Mouse (Mus musculus) mature B cell (primary cell): ENCODE measurements around the gene Prkce.

Experiments
- in situ Hi-C: fragments of 300-500 bp; cut with MboI; formaldehyde crosslinking; loops from 2 replicates; pipeline ENCODE4 v1.14.3; 2019

Gene Prkce

DNA sequence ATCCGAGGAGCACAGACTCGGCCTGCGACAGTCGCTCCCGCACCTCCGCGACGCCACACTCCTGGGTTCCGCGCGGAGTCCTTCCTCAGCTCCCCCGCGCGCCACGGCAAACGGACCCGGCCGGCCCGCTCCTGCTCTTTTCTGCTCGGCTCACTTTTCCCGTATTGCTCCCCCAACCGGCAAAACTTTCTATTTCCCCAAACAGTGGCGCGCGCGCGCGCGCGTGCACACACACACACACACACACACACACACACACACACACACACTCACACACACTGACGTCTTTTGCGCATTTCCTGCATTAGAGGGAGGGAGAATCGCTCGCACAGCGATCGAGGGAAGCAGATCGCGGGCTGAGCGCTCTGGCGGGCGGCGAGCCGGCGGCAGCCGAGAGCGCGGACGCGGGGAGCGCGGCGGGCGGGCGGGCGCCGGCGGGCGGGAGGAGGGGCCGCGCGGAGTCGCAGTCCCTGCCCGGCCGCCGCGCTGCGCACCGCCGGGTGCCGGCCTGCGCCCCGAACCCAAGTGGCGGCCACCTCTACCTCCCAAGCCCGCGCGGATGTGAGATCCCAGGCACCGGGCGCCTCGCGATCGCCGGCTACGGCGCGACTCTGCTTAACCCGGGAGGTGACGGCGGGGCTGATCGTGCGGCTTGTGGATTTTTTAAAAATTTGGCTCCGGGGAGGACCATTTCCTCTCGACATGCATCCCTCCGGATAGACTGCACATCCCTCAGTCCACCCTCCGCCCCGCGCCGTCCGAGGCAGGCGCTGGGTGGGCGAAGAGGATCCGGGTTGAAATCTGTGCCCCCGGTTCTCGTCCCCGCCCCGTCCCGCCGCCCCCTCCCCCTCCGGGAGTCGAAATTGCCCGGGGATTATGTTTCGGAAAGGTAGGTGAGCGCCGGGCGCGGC is at the start of gene Prkce:
Gene Prkce, plus strand, starts transcription at position 466 of the 911 bp plus-strand sequence.
- in situ Hi-C loops = loop anchor here (5.0 to 10.0 kb wide), 2 partner anchors 47 to 280 kb away; no protein-coding TSS in a partner anchor

DNA sequence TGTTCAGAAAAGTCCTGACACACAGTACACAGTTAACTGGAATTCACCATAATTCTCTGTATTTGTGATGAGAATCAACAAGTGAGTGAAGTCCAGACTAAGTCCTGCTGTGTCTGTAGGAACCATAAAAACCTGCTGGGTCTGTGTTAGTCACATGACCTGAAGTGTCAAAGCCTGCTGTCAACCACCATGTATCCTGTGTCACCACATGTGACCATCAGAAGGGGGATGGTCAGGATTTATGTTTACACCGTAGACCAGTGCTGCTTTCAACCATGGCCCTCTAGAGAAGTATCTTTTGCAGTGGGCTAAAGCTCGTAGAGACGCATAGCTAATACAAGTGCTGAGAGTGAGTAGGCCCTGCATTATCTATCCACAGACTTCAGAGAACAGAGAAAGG is 44.4 kb upstream of the Prkce start:
- in situ Hi-C loops = no loop called here

DNA sequence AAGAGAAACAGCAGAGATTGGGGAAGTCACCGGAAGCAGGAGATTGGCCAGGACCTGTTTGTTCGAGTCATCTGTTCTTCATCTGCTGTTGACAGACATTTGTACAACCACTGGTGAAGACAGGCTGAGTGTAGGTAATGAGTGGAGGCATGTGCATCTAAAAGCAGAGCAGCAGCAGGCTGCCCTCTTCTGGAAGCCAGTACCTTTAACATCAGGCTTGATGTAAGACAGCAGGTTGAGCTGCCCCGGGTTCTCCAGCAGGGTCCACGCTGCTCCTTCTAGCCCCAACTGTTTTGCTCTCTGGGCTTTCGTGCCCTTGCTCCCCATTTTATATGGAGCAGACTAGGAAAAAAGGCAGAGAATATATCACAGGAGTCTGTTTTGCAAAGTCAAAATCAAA is 41.7 kb upstream of the Prkce start:
- in situ Hi-C loops = no loop called here

DNA sequence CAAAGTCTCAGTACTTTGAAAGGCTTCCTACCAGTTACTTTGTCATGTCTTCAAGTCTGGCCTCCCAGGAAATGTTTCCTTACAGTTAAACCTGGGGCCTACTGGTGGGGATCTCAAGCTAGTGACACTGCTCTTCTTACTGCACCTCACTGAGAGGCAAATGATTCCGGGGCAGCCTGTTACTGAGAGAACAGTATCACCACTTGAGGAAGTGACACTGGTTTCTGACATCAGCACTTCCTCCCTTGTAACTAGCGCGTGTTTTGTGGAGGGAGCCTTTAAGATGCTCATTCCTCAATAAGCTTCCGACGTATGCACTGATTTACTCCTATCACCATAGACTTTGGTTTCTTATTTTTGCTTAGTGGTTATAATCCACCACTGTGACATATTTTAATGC is 39.4 kb upstream of the Prkce start:
- in situ Hi-C loops = no loop called here

DNA sequence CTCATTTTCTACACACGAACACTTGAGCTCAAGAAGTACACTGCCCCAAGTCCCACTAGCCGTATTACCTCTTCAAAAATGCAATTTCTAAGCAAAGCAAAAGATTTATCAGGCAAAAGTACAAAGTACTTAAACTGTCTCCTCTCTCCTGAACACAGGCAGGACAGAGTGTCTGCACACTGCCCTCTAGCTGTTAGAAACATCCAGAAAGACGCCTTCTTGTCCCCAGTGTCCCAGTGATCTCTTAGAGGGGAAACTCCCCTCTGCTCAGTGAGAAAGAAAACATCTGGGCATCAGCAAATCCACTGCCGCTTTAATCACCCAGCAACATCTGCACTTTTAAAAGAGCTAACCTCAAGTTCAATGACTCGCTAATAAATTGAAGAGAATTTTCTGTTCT is 35.1 kb upstream of the Prkce start:
- in situ Hi-C loops = no loop called here

DNA sequence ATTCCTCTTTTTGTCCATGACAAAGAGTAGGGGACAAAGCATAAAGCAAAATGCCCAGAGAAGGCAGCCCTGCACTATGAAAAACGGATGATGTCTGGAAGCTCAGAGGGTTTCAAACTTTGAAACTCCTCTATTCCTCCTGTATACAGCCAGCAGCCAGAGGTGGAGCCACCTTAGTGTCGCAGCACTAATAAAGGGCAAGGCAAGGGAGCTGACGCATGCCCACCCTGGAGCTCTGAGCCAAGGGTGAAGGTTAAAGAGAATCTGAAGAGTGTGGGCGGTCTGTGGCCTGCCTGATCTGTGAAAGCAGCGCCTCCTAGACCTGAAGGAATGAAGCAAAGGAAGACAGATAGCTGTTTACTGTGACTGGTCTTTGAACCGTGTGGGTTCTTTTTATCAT is 33.1 kb upstream of the Prkce start:
- in situ Hi-C loops = no loop called here

DNA sequence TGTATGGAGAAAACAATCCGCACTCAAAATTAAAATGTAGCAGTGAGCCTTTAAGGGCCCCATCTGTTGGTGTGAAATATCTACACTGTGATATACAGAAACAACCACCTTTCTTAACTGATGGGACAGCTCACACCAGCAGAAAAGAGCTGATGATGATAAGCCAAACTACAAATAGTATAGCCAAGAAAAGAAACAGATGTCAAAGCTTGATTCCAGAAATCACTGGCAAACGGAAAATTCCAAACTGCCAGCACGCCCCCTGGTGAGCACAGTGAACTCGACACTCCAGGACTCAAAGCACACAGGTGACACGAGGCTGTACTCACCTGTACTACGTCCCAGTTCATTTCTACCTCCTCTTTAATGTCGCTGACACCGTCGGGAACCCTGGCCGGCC is 31.8 kb upstream of the Prkce start:
- in situ Hi-C loops = no loop called here

DNA sequence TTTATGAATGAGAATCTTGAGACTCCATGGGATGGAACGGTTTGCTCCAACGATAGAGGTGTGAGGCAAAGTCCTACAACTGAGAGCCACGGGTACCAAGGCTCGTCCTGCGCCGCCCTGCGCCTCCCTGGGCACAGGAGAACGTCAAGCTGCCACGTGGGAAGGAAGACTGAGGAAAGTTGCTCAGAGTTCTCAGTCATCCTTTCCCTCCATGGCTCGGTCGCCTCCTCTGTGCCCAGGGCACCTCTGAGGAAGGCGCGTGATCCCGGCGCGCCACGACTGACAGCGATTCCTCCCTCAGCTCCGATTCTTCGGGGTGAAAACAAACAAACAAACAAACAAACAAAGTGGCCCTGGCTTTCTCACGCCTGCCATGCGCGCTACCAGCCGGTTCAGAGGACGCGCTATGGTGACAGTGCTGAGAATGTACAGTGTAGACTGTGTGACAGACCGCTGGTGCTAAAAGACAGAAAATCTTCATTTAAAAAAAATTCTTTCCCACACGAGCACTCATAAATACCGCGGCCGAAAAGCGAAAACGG is 23.0 kb upstream of the Prkce start:
- in situ Hi-C loops = no loop called here

DNA sequence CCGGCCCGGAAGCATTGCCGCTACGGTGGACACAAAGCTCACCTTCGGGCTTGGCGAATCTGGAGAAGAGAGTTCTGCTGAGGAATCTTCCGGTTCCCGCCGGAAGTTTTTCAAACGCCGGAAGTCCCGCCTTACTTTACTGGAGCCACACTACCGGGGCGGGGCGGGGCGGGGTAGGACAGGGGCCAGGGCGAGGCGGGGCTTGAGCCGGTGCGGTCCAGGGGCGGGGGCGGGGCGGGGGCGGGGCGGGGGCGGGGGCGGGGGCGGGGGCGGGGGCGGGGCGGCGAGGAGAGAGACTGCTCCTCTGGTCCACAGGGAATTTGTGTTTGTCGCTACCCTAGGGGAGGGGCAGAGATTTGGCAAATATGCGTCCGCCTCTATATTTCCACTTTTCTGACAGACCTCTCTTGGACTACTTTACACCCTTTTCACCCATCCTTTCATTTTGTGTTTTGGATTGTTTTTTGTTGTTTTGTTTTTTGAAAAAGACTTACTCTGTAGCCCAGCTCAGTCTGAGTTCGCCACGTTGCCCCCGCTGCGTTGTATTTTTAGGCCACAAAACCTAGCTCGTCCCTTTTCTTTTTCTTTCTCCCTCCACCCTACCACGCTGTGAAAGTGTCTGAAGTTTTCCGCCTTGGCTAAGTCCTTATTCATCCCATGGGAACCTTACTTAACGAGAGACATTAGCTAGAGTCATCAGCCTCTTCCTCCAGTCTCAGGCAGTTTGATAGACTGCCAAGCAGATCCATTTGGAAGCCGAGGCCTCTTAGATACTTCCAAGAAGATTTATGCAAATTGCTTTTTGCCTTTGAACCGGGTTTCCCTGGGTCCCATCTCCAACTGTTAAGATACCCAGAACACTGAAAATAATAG is 22.3 kb upstream of the Prkce start, which contains the start of gene Srbd1:
Gene Srbd1, minus strand, starts transcription at position 97 of the 873 bp plus-strand sequence.
- in situ Hi-C loops = no loop called here

DNA sequence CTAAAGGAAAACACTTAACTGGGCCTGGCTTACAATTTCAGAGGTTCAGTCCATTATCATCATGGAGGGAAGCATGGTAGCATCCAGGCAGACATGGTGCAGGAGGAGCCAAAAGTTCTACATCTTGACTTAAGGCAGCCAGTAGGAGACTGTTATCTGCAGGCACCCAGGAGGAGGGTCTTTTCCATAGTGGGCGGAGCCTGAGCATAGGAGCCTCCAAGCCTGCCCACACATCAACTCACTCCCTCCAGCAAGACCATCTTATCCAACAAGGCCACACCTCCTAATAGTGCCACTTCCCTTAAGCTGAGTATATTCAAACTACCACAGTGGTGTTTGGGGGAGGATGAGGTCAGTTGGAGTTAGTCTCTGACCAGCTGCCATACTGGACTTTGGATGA is 17.9 kb upstream of the Prkce start:
- in situ Hi-C loops = no loop called here

DNA sequence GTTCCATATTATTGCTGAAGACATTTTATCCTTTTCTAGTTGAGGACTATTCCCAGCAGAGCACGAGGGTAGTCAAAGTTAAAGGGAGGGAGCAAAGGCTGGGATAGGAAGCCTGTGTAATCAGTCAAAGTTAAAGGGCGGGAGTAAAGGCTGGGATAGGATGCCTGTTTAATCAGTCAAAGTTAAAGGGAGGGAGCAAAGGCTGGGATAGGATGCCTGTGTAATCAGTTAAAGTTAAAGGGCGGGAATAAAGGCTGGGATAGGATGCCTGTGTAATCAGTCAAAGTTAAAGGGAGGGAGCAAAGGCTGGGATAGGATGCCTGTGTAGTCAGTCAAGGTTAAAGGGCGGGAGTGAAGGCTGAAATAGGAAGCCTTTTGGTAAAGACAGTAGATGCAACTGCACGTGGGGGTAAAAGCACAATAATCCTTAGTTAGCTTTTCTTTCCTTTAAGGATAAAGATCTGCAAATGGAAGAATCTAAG is 16.7 kb upstream of the Prkce start:
- in situ Hi-C loops = no loop called here

DNA sequence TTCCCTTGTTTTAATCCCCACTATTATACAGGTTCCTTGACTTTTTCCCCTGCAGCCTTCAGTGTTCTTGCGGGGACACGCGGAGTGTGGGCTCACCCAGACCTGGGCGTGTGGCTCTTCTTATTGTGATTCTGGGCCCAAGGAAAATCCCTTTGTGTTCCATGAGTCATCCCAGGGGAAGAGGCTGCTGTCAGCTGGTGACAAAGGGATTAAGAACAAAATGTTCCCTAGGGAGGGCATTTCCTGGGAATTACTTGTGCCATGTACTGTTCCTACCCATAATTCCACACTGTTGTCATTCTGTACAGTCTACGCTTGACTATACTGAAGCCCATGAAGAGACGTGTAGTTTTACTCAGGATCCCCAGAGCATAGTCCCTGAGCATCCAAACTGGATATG is 10.6 kb upstream of the Prkce start:
- in situ Hi-C loops = no loop called here

DNA sequence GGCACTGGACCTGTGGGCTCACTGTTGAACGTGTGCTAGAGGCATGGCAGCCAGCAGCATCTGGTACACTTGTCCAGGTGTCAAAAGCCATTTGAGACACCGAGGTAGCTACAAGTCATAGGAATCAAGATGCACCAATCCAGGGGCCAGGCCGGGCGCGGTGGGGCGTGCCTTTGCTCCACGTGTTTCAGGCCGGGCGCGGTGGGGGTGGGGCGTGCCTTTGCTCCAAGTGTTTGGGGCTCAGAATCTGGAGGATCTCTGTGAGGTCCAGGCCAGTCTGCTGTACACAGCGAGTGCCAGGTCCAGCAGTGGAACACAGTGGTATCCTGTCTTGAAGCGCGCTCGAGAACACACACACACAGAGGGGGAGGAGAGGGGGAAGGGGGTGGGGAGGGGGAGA is 4.9 kb upstream of the Prkce start:
- in situ Hi-C loops = loop anchor here (10.0 kb wide), 1 partner anchor 52 kb away; no protein-coding TSS in a partner anchor

DNA sequence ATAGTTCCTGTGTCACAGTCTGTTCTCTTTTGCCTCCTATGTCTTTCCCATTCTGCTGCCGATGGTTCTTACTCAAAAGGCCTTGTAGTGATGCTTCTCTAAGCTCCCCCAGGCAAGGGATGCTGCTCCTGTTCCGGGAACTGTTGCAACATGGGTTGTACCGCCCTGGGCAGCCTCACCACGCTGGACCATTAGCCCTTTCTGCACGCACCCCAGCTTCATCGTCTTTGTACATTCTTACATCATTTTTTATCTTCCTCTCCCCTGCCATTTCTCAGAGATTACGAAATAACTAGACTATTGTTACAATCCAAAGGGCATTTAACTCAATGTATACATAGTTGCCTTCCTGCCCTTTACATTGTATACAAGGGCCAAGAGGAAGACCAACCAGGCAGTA is 3.2 kb upstream of the Prkce start:
- in situ Hi-C loops = loop anchor here (10.0 kb wide), 1 partner anchor 50 kb away; no protein-coding TSS in a partner anchor

DNA sequence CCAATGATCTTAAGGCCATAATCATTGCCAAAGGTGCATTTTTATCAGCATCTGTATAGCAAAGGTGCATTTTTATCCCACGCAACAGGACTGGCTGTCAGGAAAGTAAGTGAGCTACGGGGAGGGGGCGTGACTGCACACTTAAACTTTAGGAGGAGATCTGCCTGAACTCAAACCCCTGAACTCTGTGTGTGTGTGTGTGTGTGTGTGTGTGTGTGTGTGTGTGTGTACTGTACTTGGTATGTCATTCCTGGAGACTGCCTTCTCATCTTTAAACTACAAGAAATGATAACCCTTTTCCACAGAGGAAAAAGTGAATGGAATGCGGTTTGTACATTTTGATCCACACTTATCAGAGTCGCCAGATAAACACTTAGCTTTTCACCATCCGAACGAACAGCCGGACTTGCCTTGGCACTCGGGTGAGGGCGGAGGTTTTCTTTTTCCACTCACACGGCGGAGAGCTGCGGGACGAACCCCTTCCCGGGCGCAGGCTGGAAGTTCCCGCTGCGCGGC is 1.5 kb upstream of the Prkce start:
- in situ Hi-C loops = loop anchor here (5.0 to 10.0 kb wide), 2 partner anchors 49 to 281 kb away; no protein-coding TSS in a partner anchor

DNA sequence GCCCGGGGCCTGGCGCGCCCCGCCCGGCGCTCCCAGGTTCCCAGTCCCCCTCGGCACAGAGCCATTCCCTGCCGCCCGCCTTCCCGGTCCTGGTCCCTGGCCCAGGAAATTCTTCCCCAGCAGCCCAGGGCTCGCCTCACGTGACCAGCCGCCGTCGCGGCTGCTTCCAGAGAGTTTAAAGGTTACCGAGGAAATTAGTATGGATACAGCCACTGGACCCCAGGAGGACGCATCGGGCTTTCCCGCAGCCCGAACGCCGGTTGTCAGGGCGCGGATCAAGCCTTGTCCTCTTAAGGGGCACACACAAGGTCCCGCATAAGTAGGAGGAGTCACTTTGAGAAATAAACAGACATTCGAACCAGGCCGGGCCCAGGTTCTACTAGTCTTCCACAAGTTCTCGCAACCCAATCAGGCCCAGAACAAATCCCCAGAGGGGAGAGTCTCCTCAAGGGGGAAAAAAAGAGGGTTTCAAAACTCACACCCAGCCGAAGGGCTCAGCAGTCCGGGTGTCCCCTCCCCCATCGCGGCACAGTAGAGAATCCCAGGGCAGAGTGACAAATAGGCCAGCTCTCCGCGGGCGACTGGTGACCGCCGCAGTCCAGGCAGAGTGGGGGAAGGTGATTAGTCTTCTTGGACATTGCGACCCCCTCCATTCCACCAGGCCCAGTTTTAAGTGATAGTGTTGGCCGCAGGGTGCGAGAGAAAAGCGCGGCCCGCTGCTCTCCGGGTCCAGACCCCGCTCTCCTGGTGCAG is 842 bp upstream of the Prkce start:
- in situ Hi-C loops = loop anchor here (5.0 to 10.0 kb wide), 2 partner anchors 48 to 281 kb away; no protein-coding TSS in a partner anchor

DNA sequence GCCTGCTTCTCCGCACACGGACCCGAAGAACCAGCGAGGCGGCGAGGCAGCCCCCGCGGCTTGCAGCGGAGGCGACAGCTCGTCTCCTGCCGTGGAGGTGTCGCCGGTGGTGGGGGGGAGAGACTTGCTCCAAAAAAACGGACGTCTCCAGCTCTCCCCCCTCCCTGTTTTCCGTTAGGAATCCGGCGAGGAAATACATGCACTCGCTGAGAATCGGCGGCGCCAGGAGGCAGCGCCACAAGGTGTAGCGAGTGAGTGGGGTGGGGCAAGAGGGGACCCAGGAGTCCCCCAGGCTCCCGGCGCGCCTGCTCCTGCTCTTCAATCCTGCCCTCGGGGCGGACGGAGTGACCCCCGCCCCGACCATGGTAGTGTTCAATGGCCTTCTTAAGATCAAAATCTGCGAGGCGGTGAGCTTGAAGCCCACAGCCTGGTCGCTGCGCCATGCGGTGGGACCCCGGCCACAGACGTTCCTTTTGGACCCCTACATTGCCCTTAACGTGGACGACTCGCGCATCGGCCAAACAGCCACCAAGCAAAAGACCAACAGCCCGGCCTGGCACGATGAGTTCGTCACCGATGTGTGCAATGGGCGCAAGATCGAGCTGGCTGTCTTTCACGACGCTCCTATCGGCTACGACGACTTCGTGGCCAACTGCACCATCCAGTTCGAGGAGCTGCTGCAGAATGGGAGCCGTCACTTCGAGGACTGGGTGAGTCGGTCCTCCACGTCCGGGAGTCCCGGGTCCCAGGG is 821 bp downstream of the Prkce start:
- in situ Hi-C loops = loop anchor here (5.0 to 10.0 kb wide), 2 partner anchors 46 to 279 kb away; no protein-coding TSS in a partner anchor

DNA sequence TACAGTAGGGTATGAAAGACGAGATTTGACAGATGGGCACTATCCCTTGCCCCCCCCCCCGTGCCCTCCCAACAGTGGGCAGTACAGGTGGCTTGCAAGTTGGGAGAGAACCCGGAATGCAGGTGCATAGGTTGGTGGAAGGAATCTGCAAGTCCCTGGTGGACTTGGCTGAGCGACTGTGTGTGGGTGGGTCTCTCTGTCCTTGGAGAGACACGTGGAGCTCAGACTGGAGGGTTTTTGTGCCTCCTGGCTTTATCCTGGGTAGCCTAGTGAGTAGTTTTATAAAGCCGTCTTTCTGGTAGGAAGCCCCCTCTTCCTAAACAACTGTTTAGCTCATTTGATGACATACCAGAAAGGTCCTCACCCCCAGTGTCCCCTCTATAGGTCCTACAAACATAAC is 1.5 kb downstream of the Prkce start:
- in situ Hi-C loops = loop anchor here (5.0 to 10.0 kb wide), 2 partner anchors 46 to 278 kb away; no protein-coding TSS in a partner anchor

DNA sequence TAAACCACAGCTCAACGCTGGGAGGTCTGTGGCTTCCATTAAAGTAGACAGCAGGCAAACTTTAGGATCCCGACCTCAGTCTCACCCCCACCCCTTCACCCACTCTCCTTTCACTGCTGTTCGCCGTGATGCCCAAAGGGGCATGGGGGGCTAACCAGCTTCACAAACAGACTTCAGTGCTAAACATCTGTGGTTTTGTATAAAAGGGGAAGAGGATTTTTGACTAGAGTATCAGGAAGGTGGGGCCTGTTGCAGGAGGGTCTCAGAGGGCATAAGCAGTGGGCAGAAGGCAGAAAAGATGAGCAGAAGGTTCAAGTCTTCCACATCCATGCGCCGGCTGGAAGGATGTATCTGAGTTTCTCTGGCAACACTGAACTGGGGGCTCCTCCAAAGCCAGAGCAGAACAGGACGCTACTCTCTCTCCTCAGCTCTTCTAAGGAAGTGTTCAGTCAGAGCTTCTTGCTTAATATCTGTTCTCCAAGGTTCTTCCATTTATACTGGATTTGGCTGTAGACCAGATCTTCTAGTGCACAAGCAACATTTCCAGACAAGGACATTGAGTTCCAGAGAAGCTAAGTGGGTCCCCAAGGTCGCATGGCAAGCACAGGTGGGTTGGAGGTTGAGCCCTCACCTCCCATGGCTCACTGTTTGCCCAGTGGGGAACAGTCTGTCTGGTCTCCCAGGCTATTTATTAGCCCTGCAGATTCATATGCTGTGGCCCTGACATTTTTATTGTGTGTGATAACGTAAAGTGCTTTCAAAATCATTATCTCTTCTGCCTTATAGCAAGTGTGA is 2.8 kb downstream of the Prkce start:
- in situ Hi-C loops = no loop called here
